Mouse (Mus musculus) hindlimb bud, embryonic 11.5 days (tissue): ENCODE results near the gene Deaf1.
"Not testable (repeated sequence)": the region's sequence is repeated elsewhere in the genome, so short reads cannot be mapped to it uniquely, and the experiment has no call there.

Experiments
- DNase-seq: peaks from one replicate; pipeline ENCODE4 v3.0.0-alpha.2; 2012; ENCODE audit warnings: low read depth, low spot score; ENCODE audit errors: extremely low spot score

The Deaf1 gene

GRCm38 (mm10) chr7:141264761-141265410 is 62.6 kb downstream of the Deaf1 start:
- no peak for DNase-seq

GRCm38 (mm10) chr7:141264041-141264700 is 63.3 kb downstream of the Deaf1 start:
- no peak for DNase-seq

- no peak for DNase-seq
These were observed 63.9 kb downstream of the Deaf1 start for GRCm38 (mm10) chr7:141263640-141264039.

GRCm38 (mm10) chr7:141261480-141261879 is 66.0 kb downstream of the Deaf1 start:
- DNase-seq = no peak

- no peak for DNase-seq
These were observed 71.3 kb downstream of the Deaf1 start for GRCm38 (mm10) chr7:141256159-141256558.

DNA sequence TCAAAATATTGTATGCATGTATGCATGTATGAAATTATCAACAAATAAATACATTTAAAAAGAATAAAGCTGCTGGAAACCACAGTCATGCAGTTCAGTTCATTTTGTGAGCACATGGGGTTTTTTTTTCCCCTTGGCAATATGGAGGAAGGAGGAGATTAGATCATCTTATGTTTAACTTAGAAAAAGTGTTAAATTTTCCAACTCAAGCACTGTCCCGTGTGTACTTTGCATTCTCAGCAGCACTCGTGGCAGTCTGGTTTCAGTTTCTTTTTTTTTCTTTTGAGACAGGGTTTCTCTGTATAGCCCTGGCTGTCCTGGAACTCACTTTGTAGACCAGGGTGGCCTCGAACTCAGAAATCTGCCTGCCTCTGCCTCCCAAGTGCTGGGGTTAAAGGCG is 77.0 kb downstream of the Deaf1 start:
- not testable (repeated sequence) for DNase-seq
